Mouse (Mus musculus) layer of hippocampus, adult 11-12 months (tissue): ENCODE measurements around the gene Pla2g4b.

Experiments used
- DNase-seq: peaks from one replicate; pipeline ENCODE4 v3.0.0; 2022; ENCODE audit warnings: low spot score

Pla2g4b gene

DNA sequence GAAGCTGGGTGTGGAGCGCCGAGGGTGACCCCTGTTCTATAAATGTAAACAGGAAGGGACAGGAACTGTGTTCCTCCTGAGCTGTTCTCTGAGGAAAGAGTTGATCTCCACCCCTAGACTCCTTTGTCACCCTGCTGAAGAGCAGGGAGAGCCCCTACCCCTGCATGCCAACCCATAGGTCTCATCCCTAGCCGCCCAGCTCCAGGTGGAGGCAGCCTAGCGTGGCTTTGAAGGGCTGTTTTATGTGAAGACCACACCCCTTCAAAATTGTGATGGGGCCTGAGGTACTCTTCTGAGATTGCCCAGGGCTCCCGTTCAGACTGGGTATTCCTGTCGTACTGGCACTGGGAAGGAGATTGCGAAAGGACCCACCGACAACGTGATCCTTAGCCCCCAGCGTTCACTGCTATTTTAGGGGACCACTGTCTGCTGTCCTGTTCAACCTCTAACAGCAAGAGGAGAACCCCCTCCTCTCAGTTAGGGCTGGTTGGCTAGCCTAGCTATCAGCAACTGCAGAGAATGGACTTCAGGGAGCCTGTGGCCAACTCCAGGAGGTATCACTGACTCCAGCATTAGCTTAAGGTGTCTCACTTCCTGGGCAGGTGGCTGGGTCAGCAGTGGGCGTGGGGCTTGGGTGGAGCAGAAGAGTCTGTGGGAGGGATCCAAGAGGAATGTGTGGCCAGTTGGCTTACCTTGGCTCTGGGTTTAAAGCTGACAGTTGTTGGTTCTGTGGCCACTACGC is at the start of gene Pla2g4b:
Gene Pla2g4b (plus strand): TSS at position 692 of the 742 bp plus-strand sequence.
- no peak for DNase-seq

DNA sequence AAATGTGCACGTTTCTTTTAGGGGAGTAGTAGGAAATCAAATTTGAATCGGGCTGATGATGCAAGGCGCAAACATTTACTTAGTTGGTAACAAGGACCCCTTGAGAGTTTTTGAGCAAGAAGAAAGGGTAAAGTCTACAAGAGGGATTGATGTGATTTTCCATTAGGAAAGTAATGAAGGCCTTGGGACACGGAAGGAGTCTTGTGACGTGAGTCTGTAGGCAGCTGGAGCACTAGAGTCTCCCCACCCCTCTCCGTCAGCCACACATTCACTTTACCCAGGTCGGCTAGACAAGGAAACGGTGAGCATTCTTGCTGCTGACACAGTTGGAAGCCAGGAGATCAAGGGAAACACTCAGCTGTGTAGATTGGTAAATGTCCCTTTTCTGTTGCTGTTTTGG is 47.3 kb upstream of the Pla2g4b start:
- DNase-seq: no peak

- no peak for DNase-seq
Measured at GRCm38 (mm10) chr2:119986369-119986768, 46.8 kb upstream of the Pla2g4b start.

DNA sequence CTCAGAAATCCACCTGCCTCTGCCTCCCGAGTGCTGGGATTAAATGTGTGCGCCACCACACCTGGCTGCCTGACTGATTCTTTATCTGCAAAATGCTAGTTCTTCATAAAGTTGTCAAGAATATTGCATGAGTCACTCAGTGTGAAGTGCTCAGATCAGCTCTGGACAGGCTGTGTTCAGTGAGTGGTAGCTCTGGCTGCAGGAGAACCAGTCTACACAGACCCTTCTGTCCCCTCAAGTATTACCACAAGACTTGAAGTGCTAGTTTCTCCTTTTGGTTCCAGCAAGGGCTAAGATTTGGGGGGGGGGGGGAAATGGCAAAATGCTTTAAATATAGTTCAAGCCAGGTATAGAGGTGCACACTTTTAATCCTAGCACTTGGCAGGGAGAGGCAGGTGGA is 45.8 kb upstream of the Pla2g4b start:
- DNase-seq: no peak

- no peak for DNase-seq
Measured at GRCm38 (mm10) chr2:119988952-119989351, 44.3 kb upstream of the Pla2g4b start.

GRCm38 (mm10) chr2:119990881-119991280 is 42.3 kb upstream of the Pla2g4b start:
- no peak for DNase-seq

DNA sequence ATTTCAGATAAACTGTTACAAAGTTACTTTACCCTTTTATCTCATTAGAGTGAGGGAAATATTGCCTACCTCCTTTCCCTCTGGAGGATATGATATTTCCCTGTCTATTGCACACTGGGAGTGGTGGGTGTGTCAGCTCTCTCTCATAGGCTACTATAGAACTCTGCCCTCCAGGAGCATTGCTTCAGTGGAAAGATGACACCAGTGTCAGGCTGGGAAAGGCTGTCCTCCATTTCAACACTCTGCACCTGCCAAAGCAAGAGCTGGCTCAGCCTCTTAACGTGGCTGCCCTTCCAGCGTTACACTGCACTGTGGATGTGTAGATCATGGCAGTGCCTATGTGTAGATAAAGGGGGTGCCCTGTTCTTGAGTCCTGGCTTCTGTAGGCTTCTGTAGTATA is 40.9 kb upstream of the Pla2g4b start:
- DNase-seq: no peak

- DNase-seq: no peak
Measured at GRCm38 (mm10) chr2:119993515-119993914, 39.7 kb upstream of the Pla2g4b start.

- DNase-seq: no peak
Measured at GRCm38 (mm10) chr2:119994839-119995238, 38.4 kb upstream of the Pla2g4b start.

DNA sequence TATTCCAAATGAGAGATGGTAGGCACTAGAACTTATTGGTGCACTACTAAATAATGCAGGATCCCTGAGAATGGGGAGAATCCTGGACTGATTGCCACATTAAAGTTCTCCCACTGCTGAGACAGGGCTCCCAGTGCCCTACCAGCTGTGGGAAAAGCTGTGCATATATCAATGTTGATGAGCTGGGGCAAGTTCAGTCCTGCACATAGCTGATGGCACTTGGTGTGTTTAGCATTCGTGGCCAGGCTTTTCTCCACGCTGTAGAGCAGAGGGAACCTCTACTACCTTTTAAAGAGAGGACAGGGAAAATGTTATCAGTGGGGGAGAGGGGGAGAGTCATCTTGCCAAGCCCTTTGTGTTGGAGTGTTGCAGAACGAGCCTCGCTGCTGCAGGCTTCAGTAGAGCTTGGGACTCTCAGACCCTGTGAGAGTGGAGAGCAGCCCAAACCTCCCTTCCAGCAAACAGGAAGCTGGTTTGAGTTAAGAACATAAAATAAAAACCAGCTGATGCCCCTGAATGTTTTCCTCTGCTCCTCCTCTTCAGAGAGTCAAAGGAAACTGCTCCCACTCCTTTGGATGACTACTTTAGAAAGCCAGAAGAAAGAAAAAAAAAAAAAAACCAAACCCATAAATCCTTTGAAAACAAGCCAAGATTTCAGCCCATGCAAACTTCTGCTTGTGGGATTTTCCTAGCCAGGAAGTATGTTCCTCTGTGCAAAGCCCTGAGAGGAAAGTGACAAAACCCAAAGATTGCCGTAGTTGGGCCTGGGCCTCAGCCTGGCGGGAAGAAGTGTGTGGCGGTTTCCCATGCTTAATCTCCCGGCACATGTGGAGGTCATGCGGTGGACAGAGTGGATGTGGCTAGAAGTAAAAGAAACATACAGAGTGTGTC is 37.6 kb upstream of the Pla2g4b start:
- DNase-seq: no peak

GRCm38 (mm10) chr2:119997354-119997753 is 35.9 kb upstream of the Pla2g4b start:
- no peak for DNase-seq

- DNase-seq: no peak
Measured at GRCm38 (mm10) chr2:119999731-120000130, 33.5 kb upstream of the Pla2g4b start.

DNA sequence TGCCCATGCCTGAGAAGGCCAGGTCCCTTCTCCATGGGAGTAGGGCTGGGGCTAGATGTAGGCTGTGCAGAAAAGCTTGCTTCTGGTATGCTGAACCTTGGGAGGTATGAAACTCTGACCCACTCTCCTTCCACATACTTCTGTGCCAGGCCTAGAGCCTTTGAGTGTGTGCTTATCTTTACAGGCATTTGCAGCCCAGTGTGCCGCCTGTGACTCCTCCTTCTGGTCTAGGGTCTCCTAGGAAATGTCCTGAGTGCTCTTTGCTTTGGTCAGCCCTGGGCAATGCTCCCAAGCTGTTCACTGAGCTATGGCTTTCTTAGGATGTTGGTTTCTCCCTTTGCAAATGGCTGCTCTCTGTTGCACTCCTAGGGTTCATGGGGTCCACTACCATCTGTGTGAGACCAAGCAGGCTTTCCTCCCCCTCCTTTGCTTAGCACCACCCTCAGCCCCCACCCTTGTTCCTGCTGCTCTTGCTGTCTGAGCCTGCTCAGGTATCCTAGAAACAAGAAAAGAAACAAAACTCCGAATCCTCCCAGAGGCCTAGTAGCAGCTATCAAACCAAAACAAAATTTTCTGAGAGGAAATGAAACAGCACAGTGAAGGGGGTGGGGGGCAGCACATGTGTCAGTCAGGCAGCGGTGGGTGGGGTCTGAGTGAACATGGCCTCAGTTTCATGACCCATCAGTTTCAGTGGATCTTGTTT is 32.2 kb upstream of the Pla2g4b start:
- DNase-seq: no peak

DNA sequence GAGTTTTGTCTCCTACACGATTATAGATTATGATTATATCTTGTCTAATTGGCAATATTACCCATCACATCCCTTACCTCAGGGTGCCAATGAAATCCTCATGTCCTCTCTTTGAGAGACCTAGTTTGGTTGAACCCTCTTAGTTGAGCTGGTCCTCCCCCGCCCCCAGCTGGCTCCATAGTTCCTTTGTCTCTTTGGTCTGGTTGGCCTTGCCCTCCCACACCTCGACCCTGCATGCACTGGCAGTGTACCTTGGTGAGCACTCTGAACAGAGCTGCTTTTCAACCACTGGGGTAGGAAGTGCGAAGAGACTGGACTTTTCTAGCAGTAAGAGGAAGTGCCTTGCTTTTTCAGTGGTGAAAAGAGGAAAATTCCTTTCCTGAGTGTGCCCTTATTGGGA is 31.3 kb upstream of the Pla2g4b start:
- DNase-seq: no peak

DNA sequence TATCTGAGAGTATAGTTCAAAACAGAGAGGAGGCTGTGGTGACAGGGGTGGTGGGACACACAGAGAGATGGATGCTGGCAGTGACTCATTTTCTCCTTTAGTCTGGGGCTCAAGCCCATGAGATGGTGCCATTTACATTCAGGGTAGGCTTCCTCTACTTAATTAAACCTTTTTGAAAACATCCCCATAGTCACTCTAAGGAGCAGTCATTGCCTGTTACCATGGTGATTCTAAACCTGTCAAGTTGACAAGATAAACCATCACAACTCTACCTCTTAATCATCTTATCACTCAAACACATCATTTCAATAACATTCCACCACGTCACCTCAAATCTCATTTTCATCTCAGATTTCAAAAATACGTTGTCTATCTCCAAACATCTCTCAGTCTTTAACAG is 29.2 kb upstream of the Pla2g4b start:
- DNase-seq: no peak

DNA sequence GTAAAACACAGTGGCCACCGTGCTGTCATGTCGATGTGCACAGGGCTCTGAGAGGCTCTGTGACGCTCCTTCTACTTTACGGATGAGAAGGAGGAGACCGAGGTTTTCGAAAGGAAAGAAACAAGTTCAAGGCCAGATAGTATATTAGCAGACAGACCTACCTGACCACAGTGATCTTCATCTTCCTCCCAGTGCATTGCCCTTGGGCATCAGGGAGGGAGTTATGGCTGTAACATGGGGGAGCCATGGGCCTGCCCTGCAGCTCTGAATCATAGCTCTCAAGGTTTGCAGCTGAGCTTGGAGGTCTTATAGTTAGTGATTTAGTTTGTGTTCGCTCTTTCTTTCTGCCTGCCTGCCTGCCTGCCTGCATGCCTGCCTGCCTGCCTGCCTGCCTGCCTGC is 26.5 kb upstream of the Pla2g4b start:
- DNase-seq: no peak

- DNase-seq: no peak
Measured at GRCm38 (mm10) chr2:120007680-120008210, 25.5 kb upstream of the Pla2g4b start.

- no peak for DNase-seq
Measured at GRCm38 (mm10) chr2:120008672-120009071, 24.5 kb upstream of the Pla2g4b start.

GRCm38 (mm10) chr2:120011462-120012200 is 21.6 kb upstream of the Pla2g4b start:
- DNase-seq: peak; percentile 72

GRCm38 (mm10) chr2:120012924-120013323 is 20.3 kb upstream of the Pla2g4b start:
- no peak for DNase-seq

- no peak for DNase-seq
Measured at GRCm38 (mm10) chr2:120013831-120014486, 19.3 kb upstream of the Pla2g4b start.
